Mouse (Mus musculus): ENCODE measurements around the gene Tmprss11b.

- TF ChIP-seq EP300 (IDR thresholded peaks at IDR 0.05): no peak
- TF ChIP-seq CTCF (IDR thresholded peaks at IDR 0.05): no peak
Observed at GRCm38 (mm10) chr5:86722820-86723460, 46.8 kb upstream of the Tmprss11b start.
